Mouse (Mus musculus) c-Kit-positive CD71-negative TER-119-negative erythroid progenitor cells, embryonic 14.5 days (primary cell): ENCODE data around the gene Gm20820.
"Not testable (repeated sequence)": the region's sequence is repeated elsewhere in the genome, so short reads cannot be mapped to it uniquely, and the experiment has no call there.

ENCODE experiments used
- DNase-seq: peaks from one replicate; pipeline ENCODE4 v3.0.0-alpha.2; 2013; ENCODE audit warnings: low read depth

Gm20820 gene

DNA sequence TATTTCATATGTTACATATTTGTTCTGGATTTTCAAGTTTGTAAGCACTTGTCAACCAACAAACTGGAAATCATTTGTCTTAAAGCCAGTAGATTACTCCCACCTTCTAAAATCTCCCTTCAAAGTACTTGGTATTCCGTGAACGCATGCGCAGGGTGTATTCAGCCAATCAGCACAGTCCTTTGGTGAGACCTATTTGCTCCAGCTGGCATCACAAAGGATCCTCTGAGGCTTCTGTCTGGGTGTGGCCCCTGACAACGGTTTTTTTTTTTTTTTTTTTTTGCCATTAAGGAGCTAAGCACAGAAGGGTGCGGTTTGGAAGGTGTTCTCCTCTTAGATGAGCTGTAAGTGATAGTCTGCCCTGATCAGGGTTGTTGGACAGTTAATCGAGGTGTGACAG, at the start of gene Gm20820:
TSS of gene Gm20820 (plus strand) at position 301 of the 400 bp plus-strand sequence.
- not testable (repeated sequence) for DNase-seq
